Mouse (Mus musculus): Measurements from ENCODE around the gene Plscr3.

Plscr3 gene

DNA sequence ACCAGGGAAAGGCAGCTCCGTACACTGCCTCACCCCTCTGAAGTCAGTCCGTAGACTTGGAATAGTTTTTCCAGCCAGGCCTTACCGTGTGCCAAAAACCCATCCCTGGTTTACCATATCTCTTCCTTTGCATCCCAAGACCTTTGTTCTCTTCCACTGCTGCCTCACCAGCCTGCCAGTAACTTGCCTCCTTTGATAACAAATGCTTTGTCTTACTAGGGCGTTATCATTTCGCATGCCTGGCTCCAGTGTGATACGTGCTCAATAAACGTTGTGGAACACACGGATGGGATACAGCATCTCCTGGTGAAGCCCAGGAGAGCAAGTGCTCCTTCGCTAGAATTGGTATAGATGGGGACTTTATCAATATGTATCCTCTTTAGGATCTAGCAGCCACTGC lies 21.2 kb downstream of the Plscr3 start:
- DNase-seq = no peak

DNA sequence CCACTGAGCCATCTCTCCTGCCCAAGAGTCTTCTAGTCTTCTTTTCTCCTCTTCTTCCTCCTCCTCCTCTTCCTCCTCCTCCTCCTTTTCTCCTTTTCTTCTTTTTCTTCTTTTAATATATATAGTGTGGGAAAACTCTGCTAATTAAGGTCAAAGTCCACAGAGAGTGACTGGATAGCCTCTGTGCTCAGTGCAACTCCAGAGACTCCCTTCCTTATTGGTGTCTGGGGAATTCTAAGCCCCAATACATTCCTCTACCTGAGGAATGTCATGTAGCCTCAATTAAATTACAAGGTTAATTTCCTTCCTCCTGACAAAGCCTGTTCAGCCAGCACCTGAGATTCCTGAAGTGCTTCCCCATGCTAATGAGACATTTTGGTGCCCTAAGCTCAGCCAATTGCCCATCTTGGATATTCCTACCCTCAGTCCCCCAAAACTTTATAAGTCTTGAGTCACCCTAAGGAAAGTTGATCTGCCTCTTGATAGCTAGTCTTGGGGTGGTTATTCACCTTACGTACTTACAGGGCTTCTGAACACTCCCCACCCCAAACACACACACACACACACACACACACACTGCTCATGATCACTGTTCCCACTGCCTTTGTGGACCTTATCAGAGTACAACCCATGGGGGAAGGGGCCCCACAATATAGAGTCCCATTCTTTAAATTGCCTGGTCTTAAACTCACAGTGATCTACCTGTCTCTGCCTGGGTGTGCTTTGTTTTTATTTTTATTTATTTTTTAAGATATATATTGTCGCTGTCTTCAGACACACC lies 24.3 kb downstream of the Plscr3 start:
- no peak for DNase-seq

DNA sequence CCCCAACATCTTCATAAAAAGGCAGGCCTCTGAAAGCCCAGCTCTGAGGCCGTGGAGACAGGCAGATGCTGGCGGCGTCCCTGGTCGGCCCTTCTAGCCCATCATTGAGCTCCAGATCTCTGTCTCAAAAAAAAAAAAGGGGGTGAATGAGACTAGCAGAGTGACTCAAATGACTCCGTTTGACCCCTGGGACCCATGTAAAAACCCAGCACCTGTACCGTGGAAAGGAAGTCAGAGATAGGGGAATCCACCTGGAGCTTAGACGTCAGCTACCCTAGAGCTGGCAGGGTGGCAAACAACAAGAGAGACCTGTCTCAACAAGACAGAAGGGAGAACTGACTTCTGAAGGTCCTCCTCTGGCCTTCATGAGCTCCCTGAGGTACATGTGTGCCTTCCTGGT lies 25.6 kb downstream of the Plscr3 start:
- DNase-seq = no peak

DNA sequence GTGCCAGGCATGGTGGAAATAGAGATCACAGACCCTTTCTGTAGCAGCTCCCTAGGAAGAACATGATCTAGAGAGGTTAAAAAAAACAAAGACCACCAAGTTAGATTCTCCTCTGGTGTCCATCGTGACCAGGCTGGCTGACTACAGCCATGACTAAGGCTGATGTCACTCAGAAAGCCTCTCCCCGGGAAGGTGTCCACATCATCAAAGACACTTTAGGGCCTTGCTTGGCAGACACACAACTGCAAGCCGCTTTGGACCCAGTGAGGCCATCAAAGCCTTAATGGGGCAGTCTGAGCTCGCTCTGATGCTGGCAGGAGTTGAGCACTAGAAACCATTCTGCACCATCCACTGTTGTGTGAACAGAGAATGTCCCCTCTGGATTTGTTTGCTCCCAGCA lies 26.3 kb downstream of the Plscr3 start:
- DNase-seq = no peak

DNA sequence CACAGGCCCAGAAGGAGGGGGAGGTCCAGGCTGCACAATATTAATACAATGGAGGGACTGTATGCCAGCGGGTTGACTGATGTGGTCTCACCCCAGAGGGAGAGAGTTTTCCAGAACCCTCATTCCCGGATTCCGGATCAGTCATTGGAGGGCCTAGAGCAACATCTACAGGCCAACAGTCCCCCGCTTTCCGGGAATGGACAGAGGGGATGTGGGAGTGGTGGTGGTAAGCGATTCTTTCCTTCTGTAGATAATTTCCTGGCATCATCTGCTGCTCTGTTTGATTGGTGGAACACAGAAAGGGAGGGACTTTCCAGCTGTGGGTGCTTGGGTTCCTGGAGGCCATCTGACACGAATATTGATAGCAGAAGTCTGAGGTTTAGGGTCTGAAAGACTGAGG lies 30.0 kb downstream of the Plscr3 start:
- DNase-seq = no peak

DNA sequence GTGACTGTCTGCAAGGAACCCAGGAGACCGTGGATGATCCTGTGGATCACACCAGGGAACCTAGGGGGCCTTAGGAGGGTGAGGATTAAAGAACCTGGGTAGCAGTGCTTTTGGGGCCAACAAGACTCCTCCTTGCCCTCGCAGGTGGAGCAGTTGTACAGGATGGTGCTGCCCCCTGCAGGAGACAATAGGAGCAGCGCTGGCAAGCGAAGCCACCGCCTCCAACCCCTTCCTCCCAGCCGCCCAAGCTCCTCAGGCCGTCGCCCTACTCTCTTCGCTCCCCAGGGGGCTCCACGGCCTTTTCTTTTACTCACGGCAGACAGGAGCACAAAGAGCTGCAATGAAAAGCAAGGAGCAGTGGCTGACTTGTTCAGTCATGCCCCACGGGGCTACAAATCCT lies 30.7 kb downstream of the Plscr3 start:
- DNase-seq = peak; percentile 86 to 87

DNA sequence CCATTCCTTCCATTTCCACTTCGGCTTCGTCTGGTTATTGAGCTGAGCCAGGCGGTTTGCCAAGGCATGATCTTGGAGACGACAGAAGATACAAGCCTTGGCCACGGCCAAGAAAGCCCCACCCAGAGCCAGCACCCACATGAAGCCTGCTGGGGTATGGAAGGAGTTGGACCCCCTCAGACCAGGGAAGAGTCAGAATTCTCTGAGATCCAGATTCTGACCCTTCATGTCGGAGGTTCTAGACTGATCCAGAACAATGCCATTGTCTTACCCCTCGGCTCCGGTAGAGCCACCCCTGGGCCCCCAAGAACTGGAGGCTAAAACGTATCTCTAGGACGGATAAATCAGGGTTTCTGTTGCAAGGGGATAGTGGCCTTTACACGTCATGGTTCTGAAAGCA lies 31.7 kb downstream of the Plscr3 start, which contains the start of gene Tmem95:
Gene Tmem95 (minus strand): TSS at position 141 of the 400 bp plus-strand sequence.
- no peak for DNase-seq

DNA sequence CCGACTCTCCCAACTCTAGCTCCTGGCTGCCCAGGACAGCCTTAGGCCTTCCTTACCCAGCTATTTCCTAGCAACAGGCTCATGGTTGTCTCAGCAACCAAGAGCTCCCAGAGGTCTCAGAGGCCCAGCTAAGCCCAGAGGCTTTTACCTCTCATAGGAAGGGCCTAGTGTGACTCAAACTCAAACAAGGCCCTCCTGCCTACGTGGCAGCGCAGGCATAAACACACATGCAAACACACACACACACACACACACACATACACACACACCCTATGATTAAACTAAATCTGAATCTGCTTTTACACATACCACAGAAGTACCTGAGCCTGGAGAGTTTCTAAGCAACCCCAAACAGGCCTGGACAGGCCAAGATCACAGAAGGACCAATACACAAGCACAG lies 32.2 kb downstream of the Plscr3 start:
- no peak for DNase-seq

DNA sequence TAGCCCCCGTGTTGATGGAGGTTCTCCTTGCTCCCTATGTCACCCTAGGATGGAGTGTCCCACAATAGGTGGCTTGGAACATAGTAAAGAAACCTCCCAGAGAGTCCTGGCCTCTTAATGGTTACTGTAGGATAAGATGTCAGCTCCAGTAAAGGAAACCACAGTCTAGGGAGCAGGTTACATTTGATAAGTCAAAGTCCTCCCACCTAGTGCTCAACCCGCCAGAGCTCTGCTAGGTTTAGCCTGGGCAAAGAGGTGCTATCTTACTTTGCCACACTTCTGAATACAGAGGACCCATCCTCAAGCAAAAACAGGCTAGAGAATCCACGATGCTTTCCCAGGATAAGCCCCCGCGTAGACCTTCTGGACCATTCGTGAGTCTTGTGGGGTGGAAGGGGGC lies 32.8 kb downstream of the Plscr3 start:
- DNase-seq = no peak

DNA sequence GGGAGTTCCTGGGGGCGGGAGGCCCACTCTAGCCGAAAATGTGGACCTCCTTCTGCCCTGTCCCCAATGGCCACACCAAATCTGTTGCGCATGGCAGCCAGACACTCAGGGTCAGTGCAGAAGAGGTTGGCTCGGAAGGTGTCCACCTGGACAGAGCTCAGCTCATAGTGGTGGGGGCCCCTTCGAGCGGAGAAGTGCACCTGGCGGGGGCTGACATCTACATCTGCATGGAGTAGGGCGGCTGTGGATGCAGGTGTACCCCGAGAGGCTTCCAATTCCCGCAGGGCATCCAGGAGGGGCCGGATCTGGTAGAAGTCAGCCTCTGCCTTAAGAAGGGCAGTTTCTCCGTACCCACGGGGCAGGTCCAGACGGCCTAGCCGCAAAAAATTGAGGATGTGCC lies 33.5 kb downstream of the Plscr3 start:
- DNase-seq = no peak

DNA sequence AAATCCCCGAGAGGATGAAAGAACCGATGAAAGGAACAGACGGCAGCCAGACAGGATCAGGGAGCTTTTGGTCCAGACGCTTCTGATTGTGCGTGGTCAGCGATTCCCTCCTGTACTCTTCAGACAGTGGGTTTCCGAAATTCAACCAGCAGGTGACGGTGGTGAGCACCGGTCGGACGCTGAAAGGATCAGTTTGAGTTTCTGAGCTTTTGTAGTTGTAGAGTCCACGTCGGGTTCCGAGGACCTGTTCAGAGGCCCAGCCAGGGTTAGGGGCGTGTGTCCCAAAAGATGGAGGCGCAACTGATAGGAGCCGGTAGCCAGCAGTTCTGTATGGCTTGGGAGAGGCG lies 34.3 kb downstream of the Plscr3 start:
- peak; percentile 63 to 64 for DNase-seq

DNA sequence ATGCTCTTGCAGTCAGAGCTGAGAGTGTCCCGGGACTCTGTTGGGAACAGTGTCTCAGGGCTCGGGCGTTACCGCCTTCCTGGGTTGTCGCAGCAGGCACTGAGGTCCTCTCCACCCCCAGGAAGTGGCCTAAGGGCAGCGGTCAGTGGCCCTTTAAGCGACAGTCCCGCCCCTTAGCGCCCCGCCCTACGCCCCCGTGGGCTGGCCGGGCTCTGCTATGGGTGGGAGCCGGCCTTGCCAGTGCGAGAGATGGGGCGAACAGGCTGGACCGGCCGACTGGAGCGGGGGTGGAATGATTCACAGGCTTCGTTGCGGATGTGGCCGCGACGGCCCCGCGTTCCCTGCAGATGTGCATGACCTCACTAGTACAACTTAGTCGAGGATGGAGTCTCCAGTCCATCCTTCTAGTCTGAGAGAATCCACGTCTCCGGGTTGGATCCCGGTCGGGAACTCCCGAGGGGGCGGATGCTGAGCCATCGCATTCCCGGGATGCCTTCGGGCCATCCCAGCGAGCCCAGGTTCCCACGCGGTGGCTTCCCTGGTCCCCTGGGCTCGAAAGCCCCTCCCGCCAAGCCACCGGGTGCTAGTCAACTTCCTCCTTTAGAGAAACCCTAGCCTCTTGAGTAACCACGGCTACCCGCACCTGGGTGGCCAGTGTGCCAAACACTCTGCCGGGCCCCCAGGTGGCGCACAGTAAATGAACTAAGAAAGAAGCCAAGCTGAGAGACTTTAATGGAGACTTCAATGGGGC lies 34.9 kb downstream of the Plscr3 start, which contains the start of gene Kctd11:
Gene Kctd11 (minus strand): TSS at position 554 of the 751 bp plus-strand sequence.
- peak; percentile 69 to 81 for DNase-seq

DNA sequence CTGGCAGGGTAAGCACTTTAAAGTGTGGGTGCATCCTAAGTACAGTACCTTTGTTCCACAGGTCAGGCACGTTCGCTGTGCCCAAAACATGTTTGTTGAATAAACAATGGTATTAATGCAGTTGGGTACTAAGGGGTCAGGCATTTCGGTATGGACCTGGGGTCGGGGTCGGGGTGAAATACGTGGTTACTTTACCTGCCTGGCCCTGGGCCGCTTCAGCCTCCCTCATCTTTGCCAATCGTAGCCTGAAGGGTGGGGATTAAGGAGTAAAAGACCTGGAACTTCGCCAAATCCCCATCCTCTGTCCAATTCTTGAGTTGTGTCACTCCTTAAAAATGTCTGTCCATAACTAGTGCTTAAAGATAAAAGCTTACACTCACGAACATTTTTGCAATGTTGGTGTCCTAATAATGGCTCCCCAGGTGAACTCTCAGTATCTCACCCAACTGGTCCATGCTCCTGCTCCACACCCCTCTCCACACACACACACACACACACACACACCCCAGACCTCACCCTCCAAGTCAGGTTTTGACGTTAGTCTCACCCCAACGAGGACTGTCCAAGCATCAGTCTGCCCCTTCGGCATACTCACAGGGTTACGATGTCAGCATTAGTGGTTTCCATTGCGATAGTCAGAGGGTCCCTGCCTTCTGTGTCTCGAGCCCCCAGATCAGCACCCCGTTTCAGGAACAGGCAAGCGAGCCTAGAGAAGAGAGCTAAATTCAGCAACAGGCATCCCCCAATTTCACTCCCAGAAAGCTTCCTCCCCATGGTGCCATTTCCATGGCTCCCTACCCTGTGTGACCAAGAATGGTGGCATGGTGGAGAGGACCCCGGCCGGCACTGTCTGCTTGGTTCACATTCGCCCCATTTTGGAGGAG lies 35.9 kb downstream of the Plscr3 start:
- DNase-seq = no peak

DNA sequence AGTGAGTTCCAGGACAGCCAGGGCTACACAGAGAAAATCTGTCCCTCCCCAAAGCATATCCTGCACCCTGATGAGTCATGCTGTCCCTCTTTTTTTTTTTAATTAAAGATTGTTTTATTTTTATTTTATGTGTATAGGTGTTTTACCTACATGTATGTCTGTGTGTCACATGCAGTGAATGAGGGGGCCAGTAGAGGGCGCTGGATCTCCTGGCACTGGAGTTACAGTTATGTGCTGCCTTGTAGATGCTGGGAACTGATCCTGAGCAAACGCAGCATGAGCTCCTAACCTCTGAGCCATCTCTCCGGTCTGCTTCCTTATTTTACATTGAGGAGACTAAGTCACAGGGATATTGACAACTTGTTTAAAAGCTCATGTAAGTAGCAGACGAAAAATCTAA lies 36.9 kb downstream of the Plscr3 start:
- DNase-seq = peak; percentile 41 to 45

DNA sequence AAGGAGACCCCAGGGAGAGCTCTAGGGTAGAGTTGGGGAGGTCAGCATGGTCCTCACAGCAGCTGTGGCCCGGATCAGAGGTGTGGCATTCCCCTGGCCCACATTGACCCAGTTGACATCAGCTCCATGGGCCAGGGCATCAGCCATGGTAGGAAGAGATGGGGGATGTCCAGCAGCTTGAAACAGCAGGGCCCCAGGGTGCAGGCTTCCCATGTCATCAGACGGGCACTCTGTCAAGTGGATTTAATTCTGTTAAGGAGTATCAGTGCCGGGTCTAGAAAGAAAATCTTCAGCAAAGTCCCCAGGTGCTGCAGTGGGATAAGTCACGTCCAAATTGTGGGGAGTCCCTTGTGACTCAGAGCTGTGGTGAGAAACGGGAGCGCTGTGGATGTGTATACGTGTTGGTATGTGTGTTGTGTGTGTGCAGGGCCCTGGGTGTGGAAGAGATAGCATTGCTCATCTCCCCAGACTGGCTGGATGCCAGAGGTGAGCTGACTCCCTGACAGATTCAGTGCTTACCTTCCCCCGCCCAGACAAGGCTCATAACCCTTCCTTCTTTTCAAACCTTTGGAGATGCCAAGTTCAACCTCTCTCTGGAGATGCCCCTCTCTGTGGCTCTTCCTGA lies 37.5 kb downstream of the Plscr3 start:
- no peak for DNase-seq

DNA sequence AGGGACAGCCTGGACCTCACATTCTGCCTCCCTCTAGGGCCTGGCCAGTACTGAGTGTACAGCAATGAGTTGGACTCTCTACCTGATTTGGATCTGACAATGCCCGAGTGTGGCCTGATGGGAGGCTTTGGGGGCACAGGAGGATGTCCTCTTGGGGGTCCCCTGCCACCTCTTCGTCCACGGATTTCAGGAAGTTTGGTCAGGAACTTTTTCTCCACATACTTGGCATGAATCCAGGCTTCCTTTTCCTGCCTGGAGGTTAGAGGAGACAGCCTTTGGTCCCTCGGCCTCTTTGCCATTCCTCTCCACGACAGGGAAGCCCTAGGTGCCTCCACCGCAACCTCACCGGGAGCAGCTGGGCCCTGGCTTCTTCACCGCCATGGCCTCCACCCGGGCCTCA lies 38.1 kb downstream of the Plscr3 start:
- DNase-seq = no peak

DNA sequence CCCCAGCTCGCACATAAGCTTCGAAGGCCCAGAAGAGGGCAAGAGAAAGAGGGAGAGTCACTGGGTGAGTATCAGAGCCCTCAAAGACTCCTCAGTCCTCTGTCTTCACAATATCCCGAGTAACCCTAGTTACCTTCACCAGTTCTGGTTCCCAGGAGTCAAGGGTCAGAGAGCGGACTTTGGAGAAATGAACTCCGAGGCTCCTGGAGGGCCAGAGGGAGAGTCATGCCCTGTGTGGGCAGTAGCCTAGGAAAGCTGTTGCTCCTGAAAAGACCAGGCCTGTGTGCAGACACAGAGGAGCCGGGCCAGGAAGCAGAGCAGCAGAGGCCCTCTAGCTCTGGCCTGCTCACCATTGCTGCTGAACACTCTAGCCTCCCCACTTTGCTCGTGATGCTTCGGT lies 38.5 kb downstream of the Plscr3 start:
- no peak for DNase-seq

DNA sequence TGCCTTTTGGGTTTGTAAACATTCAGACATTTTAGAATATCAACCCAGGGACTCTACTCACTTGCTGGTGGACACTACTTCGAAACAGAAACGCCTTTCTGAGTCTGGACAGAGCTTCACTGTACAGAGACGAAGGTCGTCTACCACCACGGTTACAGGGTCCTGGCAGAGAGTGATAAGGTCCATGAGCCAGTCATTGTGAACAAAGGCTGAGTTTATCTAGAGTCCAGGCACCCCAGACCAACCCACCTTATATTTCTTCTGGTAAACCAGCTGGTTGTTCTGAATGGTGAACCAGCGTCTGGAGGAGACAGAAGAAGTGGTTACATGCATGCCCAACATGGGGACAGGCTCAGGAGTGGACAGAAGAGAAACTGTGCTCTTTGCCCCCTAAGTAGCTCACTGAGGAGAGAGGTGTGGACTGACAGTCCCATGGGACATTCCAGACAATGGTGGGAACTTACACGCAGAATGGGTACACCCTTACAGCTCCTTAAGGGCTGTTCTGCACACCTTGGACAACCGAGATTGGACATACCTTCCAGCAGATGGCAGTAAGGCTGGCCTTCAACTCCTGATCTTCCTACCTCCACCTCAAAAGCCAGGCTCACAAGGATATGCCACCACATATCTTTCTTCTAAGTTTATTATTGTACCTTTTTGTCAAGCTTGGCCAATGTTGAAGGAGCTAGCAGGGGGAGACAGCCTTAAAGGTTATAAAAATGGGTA lies 40.9 kb downstream of the Plscr3 start:
- no peak for DNase-seq

DNA sequence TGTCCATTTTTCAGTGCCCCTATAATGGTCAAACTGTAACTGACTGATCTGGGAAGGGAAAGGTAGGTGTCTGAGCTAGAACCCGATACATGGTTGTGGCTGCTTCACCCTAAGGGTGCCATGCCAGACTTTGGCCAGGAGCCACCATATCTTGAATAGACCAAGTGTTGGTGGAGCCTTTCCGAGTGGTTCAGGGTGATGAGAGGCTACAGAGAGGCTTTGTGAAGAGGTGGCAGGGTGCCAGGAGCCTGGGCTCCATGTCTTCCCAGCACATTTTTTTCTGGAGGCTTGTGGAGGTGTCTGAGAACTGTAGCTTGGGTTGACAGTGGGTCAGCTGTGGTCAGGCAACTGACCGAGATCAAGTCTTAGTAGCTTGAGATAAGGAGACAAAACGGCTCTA lies 45.3 kb downstream of the Plscr3 start:
- no peak for DNase-seq

DNA sequence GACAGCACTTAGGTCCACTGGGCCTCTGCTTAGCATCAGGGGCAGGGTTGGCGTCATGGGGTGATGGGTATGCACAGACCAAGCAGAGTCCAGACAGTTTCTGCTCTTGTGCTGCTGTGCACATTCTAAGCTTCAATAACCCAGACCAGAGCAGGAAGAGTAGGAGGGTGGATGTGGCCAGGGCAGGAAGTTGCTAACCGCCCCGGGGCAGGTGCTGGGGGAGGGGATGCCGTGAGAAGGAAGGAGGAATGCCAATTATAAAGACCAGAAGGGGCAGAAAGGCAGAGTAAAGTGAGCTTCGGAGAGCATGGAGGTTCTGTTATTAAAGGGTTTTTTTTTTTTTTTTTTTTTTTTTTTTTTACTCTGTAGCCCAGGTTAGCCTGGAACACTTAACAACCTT lies 48.5 kb downstream of the Plscr3 start:
- DNase-seq = no peak

DNA sequence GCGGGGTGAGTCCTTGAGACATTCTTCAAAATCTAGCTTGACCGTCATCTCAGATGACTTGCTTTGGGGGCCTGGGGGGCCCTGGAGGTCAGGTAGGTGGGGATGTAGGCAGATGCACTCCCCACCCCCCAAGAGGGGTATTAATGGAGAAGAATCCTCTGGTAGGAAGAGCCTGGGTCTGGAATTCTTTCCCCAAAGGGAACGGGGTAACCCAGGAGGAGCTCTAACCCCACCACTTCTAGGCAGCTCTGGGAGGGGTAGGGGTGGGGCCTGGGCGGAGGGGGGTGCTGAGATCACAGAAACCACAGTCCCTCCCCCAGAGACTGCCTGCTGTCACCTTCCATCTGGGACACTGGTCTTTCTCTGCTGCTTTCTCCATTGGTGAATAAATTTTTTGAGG lies 49.1 kb downstream of the Plscr3 start, which contains the start of gene Acap1:
Gene Acap1 (minus strand): TSS at position 249 of the 400 bp plus-strand sequence.
- no peak for DNase-seq

DNA sequence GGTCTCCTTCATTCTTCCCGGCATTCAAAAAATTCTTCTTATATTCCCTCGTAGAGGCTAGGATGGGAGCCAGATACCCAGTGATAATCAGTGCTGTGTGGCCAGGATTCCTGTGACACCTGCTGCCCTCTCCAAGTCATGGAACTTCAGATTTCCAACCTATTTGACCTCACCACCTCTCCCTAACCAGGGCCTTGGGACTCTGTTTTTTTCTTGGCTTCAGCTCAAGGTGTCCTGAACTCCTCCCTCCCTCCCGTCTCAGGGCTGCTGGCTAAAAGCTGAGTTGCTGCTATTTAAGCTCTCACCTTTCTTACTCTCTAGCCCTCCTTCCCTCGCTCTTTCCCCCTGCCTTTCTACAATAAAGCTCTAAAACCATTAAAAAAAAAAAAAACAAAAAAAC lies 53.7 kb downstream of the Plscr3 start:
- DNase-seq = no peak

All from cerebellum, postnatal 36 days (tissue).